Mouse (Mus musculus): Measurements from ENCODE around the gene Tspan5. TPM values are rescaled to one million over a fixed set of nuclear protein-coding genes. Genes with fewer than 3 reads are reported as not detected.
A peak's percentile ranks its signal among the peaks of the same experiment; 100 is the strongest.

Gene Tspan5
- total RNA-seq (2021), result 100 to 1,000 TPM; 215 to 238 TPM
- long read RNA-seq, experiment 1, full-length matches to known transcripts, result 257 of 333 reads
- long read RNA-seq, experiment 1, partial matches to known transcripts, result 52 of 333 reads
- long read RNA-seq, experiment 1, other reads (novel, unspliced or antisense), result 24 of 333 reads
- long read RNA-seq, experiment 2, full-length matches to known transcripts, result 223 of 280 reads
- long read RNA-seq, experiment 2, partial matches to known transcripts, result 30 of 280 reads
- long read RNA-seq, experiment 2, other reads (novel, unspliced or antisense), result 27 of 280 reads

DNA sequence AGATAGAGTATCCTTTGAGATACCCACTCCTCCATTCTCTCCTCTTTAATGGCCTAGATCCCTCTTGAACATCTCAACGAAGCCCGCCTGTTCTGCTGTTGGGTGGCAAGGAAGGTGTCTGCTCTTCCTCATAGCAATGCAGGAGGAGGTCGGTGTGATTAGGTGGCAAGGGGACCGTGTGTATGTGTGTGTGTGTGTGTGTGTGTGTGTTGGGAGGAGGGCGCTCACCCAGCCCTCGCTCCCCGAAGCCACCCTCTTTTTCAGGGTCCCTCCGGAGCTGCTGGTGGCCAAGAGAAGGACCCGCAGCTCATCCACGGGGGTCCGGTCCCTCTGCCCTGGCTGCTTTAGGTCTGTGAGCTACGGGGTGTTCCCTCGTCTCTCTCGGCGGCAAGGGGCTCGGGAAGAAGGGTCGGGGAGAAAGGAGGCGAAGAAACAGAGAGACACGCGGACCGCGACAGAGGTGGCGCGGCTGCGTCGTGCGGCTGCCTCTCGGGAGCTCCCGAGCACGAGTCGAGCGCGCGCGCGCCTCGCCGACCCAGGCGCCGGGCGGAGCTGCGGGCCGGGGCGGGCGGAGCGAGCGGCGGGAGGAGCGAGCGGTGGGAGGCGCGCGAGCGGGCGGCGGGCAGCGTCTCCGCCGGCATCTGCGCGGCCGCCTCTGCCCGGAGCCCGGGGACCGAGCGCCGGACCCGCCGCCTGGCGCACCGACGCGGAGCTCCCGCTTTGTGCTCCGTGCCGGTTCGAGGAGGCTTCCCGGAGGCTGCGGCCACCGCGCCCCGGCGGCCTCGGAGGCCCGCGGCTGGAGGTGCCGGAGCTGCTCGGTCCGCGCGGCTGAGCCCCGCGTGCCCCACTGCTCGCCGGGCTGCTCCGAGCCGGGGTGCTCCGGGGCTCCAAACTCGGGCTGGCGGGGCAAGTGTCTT is at the start of gene Tspan5:
Tspan5 (plus strand) TSS at position 547 of the 917 bp plus-strand sequence.
- intact Hi-C loops (cut with DNase I), result loop anchor here (2.0 to 10.0 kb wide), 4 partner anchors 61 to 453 kb away; partner anchors contain the start of gene Rap1gds1

DNA sequence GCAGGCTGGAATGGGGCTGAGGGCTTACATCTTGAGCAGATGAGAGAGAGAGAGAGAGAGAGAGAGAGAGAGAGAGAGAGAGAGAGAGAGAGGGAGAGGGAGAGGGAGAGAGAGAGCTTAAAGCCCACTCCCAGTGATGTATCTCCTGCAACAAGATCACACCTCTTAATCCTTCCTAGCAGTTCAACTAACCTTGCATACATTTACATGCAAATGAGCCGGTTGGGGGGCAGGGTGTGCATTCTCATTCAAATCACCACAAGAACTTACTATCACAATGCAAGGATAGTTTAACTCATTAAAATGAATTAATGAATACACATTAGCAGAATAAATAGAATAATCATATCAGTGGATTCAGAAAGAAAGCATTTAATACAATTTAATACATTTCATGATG is 49.7 kb upstream of the Tspan5 start:
- intact Hi-C loops (cut with DNase I), result no loop called here
- DNase-seq (ENCODE audit: low spot score in 2 of 2), result no peak

More for the DNA sequence above, at the start of gene Tspan5:
- DNase-seq (ENCODE audit: low spot score in 2 of 2), result peak; percentile 75 to 86

DNA sequence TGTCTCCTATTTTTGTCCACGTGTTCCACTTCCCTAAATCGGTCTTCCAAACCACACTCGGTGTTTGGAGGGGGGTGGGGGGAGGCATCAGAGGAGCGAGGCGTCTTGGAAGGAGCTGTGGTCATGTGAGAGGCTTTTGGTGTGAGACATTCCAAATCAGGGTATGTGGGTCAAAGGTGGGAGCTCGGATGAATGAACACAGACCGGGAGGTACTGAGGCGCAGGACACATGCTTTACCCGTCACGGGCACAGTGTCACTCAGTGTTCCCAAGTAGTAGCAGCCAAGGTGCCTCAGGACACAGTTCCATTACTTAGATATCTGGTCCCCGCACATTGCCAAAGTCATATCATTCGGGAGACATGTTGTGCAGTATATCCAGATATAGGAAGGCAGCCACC is 38.6 kb upstream of the Tspan5 start:
- intact Hi-C loops (cut with DNase I), result no loop called here
- no peak for DNase-seq (ENCODE audit: low spot score in 2 of 2)

DNA sequence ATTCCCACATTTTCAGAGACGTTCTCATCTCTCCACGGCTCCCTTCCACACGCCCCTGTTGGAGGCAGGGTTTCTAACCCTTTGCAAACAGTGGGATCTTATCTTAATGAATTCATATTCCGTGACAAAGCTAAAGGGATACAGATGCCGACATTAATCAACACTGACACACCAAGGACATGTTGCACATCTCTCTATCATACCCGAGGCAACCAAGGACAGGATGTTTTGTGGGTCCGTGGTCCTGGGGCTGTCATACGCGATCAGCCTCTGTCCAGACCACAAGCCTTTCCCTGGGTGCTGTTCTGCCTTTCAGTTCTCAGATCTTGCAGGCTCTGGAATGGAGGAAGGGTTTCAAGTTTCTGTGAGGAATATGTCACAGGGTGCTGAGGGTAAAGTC is 37.5 kb upstream of the Tspan5 start:
- intact Hi-C loops (cut with DNase I), result no loop called here

DNA sequence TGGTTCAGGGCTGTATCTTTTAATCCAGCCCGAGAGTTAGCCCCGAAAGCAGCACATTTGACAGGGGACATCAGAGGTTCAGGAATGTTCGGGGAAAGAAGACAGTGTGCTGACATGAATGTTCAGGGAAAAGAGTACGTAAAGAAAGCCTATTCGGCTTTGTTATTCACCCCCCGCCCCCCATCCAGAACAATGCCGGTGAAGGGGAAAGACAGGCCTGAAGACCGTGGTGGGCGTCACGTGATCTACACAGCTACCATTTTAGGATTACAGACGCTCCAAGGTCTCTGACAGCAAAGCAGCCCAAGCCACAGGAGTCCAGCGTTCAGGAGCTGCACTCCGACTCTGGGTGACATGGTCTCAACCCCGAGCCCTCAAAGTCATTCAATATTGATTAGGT is 36.1 kb upstream of the Tspan5 start:
- intact Hi-C loops (cut with DNase I), result no loop called here
- DNase-seq (ENCODE audit: low spot score in 2 of 2), result no peak

More for the DNA sequence above, 37.5 kb upstream of the Tspan5 start:
- DNase-seq (ENCODE audit: low spot score in 2 of 2), result no peak

DNA sequence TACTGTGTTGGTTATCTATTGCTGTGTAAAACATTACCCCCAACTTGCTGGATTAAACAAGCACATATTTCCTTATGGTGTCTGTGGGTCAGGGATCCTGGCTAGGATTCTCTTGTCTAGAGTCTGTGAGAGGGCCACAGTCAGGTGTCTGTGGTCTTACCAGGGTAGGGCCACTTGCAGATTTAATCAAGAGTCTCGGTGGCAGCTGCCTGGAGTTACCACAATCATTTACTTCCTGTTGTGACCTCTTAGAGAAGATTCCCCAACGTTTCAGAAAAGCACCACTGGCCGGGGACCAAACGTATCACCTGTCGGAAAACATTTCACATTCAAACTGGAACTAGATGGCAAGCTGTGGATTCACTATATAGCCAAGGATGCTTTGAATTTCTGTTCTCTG is 32.8 kb upstream of the Tspan5 start:
- intact Hi-C loops (cut with DNase I), result no loop called here

DNA sequence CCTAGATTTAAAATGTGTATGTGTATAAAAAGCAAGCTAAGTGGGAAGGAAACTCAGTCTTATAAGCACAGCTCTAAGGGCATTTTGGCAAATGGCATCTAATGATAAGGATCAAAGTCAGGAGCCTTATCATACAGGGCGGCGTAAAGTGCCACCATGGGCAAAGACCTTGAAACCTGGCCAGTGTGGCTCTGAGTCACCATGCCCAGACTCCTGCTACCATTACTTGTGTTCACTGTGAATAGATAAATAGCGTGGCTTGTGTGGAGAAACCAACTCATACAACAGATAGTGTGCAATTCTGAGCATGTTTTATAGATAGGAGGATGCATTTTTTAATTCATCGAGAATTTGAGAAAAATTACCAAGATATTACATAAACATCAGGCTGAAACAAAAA is 30.0 kb upstream of the Tspan5 start:
- no peak for DNase-seq (ENCODE audit: low spot score in 2 of 2)
- intact Hi-C loops (cut with DNase I), result no loop called here

More for the DNA sequence above, 32.8 kb upstream of the Tspan5 start:
- no peak for DNase-seq (ENCODE audit: low spot score in 2 of 2)

DNA sequence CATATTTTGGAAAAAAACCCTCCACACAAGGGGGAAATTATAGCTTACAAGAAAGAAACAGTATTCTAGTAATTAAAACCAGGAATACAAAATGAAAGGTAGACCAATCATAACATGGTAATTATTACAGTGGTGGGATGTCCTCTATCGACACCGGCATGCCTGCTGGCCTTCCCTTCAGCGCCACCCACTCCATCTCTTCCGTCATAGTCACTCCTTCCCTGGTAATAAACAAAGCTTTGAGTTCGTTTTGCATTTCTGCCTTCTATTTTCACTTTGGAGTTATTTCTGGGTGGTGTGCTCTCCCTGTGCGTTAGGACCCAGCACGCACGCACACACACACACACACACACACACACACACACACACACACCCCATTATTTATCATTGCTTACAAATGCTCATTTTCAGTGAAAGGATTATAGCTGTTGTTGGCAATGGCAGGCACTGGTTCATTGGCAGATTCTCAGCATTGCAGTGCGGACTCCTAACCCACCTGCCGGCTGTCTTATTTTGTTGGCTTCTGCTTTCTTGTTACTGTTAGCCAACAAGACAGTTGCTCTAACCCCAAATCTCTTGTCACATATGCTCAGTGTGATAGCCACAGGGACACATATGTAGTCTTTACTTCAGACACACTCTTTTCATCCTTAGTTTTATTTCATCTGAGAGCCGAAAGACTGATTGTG is 29.4 kb upstream of the Tspan5 start:
- intact Hi-C loops (cut with DNase I), result no loop called here
- DNase-seq (ENCODE audit: low spot score in 2 of 2), result peak in 1 of 2 experiments; percentile 30

DNA sequence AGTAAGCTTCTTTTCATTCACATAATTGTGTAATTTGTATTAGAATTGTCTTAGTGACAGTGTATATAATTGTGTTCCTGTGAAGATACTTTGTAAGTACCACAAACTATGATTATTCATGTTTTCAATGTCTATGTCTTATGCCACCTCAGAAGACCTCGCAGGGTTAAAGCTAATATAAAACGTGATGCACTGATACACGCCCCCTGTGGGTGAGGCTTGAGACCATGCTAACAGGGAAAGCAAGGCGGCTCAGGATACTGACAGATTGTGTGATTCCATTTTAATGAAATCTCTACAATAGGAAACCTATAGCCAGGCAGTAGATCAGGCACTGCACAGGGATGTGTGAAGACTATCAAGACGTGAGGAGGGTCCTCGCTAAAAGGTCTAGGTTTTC is 28.9 kb upstream of the Tspan5 start:
- DNase-seq (ENCODE audit: low spot score in 2 of 2), result no peak
- intact Hi-C loops (cut with DNase I), result no loop called here

DNA sequence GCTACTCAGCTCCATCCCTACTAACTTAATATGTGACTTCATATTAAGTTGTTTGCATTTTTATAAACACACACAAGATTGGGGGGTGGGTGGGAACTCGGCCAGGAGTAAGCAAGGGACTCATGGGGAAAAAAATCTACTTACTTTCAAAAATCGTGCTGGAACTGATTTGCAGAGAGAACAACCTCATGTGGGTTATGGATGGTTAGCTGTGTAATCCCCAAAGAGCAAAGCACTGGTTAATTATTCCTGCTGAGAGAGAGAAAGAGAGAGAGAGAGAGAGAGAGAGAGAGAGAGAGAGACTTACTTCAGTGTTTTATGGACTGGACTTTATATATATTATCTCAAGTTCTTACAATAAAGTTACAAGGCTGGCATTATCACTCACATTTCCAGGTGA is 27.2 kb upstream of the Tspan5 start:
- intact Hi-C loops (cut with DNase I), result no loop called here
- no peak for DNase-seq (ENCODE audit: low spot score in 2 of 2)

DNA sequence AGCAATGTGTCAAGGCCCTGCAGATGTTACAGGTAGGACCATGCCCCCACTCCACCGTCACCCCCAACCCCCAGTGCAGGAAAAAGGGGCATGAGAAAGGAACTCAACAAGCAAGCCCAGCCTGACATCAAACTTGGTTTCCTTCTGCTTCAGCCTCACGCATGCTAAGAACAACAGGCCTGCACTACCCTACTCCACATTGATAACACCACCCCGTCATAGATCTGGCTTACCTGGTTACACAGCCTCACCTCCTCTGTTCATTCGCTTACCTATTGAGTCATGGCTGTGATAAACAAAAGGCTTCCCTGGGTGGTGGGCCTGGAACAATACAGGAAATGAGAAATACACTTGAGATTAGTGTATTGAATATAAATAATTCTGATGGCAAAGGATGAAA is 26.8 kb upstream of the Tspan5 start:
- DNase-seq (ENCODE audit: low spot score in 2 of 2), result no peak
- intact Hi-C loops (cut with DNase I), result no loop called here

DNA sequence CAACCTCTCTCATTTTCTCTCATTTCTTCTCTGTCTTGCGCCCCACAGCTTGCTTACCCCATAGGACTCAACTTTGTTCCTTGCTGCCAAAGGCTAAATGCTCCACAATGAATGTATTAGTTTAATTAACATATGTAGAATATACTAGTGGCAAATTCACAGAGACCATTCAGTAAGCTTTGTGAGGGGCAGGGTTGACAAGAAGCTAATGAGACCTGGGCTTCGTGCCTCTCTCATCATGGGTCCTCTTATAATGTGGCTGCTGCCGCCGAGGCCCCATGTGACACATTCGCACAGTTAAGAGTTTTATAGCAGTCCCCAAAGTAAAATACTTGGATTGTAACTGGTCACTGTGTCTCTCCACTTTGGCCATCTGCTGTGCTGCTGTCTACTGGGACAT is 25.0 kb upstream of the Tspan5 start:
- DNase-seq (ENCODE audit: low spot score in 2 of 2), result no peak
- intact Hi-C loops (cut with DNase I), result no loop called here

DNA sequence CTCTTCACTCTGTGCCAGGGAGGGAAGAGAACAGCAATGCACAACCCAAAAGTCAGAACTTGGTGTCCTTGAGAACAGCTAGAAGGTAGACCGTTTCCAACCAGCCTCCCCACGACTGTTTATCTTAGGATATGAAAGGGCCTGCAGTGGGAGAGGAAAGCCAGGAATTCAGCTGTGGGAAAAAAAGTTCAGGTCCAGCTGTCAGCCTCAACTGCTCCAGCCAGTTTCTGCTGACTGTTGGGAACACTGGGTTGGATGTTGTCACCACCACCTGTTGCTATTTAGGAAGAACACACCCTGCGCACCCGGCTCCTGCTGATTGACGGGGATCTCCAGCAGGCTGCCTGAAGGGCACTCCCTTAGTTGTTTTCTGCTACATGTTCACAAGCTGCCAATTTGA is 19.8 kb upstream of the Tspan5 start:
- intact Hi-C loops (cut with DNase I), result no loop called here
- DNase-seq (ENCODE audit: low spot score in 2 of 2), result no peak

DNA sequence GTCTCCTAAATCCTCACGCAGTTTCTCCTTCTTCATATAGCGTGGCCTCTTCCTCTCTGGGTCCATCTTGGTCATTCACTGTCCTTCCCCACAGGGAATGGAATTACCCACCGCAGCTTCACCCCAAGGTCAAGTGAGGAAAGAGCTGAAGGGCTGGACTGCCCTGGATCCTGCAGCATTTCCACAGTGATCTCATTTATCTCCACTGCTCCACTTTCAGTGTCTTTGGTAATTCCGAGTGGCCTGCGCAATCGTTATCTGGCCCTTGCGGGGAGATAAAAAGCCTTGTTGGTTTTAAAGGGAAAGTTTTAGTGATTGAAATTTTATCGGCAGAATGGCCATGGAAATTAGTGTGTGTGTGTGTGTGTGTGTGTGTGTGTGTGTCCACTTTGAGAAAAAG is 14.4 kb upstream of the Tspan5 start:
- intact Hi-C loops (cut with DNase I), result no loop called here
- DNase-seq (ENCODE audit: low spot score in 2 of 2), result no peak

DNA sequence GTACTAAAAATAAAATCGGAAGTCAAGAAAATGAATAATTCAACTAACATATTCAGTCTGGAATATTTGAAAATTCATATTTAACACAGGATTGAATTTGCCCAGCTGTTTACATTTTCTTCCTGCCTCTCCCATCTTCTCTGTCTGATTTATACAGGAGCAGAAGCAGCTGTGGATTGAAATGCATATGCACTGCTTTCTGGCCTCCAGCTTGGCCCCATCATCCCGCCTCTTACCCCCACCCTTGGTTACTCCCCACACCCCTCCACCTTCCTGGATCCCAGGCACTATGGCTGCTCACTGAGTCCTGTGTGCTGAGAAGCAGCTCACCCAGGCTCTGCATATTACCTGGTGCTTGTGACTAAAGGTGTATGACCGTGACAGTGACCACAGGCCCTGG is 13.2 kb upstream of the Tspan5 start:
- no peak for DNase-seq (ENCODE audit: low spot score in 2 of 2)
- intact Hi-C loops (cut with DNase I), result no loop called here

DNA sequence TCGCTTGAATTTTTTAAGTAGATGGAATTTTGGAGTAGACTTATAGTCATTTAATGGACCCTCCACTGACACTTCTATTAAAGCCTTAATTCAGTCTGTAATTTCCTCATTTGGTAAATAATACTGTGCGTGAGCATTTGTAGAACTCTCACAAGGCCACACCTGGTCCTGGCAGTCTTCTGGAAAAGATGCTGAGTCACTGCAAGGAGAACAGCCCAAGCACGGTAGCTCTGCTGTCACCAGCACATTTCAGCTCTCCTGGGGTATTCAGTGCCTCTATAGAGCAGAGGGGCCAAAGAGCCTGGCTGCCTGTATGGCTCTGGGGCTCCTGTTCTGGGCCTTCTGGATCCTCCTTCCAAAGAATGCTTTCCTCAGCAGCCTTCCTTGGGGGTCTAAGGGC is 11.2 kb upstream of the Tspan5 start:
- no peak for DNase-seq (ENCODE audit: low spot score in 2 of 2)
- intact Hi-C loops (cut with DNase I), result no loop called here

DNA sequence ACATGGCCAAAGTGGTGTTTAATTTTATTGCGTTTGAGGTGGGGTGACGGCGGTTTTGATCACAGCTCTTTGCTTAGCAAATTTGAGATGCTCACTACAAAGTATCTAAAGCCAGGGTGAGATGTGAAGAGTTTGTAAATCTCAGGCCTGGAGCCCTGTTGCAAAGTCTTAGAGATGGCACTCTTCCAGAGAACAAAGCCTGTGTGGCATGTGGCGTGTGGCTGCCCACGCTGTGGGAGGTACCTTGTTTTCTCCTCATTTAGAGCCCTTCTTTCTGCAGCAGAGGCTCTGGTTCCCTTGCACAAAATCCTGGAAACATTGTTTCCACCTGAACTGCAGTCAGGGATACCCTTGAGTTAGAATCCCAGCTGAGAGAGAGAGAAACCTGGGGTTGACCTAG is 6.2 kb upstream of the Tspan5 start:
- intact Hi-C loops (cut with DNase I), result no loop called here
- DNase-seq (ENCODE audit: low spot score in 2 of 2), result peak in 1 of 2 experiments; percentile 41

DNA sequence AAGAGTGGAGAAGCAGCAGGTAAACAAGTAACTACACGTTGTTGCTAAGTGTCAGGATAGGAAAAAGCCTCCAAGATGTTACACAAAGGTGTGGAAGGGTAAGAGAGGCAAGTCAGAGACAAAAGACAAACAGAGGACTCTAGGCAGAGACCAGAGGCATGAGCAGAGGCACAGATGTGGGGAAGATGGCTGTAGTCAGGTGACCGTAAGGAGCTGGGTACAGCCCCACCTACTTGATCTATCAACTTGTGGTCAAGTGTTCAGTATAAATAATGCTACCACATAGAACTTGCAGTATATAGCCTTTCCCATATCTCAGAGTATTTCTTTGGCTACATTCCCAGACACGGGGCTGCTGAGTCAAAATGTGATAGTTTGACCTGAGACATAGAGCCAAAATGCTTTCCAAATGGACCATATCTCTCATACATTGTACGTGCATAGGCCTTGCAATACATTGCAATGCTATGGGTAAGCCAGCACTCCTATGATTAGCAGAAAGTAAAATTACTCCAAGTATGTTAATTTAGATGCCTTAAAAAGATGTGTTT is 2.8 kb upstream of the Tspan5 start:
- intact Hi-C loops (cut with DNase I), result no loop called here
- DNase-seq (ENCODE audit: low spot score in 2 of 2), result no peak

DNA sequence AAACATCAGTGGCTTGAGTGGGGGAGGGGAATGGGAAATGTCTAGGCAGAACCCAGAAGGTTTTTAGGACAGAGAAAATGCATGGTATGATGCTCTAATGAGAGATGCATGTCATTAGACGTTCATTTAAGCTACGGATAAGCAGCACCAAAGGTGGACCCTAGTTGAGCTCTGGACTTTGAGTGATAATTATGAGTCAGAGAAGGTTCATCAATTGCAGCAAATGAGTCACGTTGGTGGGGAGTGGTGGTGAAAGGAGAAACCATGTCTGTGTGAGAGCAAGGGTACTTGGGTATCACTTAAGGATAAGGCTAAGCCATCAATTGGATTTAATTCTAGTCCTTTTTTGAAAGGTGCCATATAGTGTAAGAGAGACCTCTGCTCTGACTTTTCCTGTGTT is 1.7 kb upstream of the Tspan5 start:
- DNase-seq (ENCODE audit: low spot score in 2 of 2), result no peak

More for the DNA sequence above, 1.7 kb upstream of the Tspan5 start:
- intact Hi-C loops (cut with DNase I), result loop anchor here (5.0 to 10.0 kb wide), 3 partner anchors 167 to 455 kb away; partner anchors contain the start of gene Rap1gds1
